Mouse (Mus musculus) forebrain, embryonic 16.5 days (tissue): ENCODE measurements around the gene 6030452D12Rik. TPM values are rescaled to one million over a fixed set of nuclear protein-coding genes. Genes with fewer than 3 reads are reported as not detected.

Source experiments
- ATAC-seq: fragments of 200-750 bp; cut with Nextera tagmentation; 2 replicates; pipeline ENCODE4 v1.8.0; 2017; ENCODE audit warnings: mild to moderate bottlenecking, moderate library complexity
- H3K27ac ChIP-seq: fragments of 300-500 bp; sonication (generic); 2 replicates; pipeline ENCODE4 v1.5.1; 2014; ENCODE audit warnings: low read length, control low read depth
- H3K27me3 ChIP-seq: fragments of 300-500 bp; sonication (generic); replicated peaks from 2 replicates; pipeline ENCODE4 v1.6.1; 2014; ENCODE audit warnings: low read length; ENCODE audit not compliant: control insufficient read depth, insufficient read depth
- H3K36me3 ChIP-seq: fragments of 300-500 bp; sonication (generic); 2 replicates; pipeline ENCODE4 v1.6.1; 2014; ENCODE audit not compliant: control insufficient read depth, insufficient read depth
- H3K4me1 ChIP-seq: fragments of 300-500 bp; sonication (generic); replicated peaks from 2 replicates; pipeline ENCODE4 v1.6.1; 2014; ENCODE audit warnings: low read length; ENCODE audit not compliant: control insufficient read depth, insufficient read depth
- H3K4me2 ChIP-seq: fragments of 300-500 bp; sonication (generic); 2 replicates; pipeline ENCODE4 v1.6.1; 2014; ENCODE audit warnings: mild to moderate bottlenecking, low read length, control low read depth
- H3K4me3 ChIP-seq: fragments of 300-500 bp; sonication (generic); replicated peaks from 2 replicates; pipeline ENCODE4 v1.5.1; 2014; ENCODE audit warnings: mild to moderate bottlenecking, low read length, control low read depth
- H3K9ac ChIP-seq: fragments of 300-500 bp; sonication (generic); replicated peaks from 2 replicates; pipeline ENCODE4 v1.6.1; 2014; ENCODE audit warnings: low read depth, low read length, control low read depth
- H3K9me3 ChIP-seq: fragments of 300-500 bp; sonication (generic); 2 replicates; pipeline ENCODE4 v1.6.1; 2016; ENCODE audit warnings: low read length; ENCODE audit not compliant: control insufficient read depth
- WGBS: fragments of 180-500 bp; shearing (Covaris S2); extraction: QIAGEN DNeasy Blood & Tissue Kit; methylation state at CpG from one replicate; pipeline ENCODE4 v1.1.7; 2014; 5-methylcytosine and 5-hydroxymethylcytosine counted together
- polyA plus RNA-seq: library from polyadenylated mRNA; unstranded; fragments of >200 nt; fragmentation: Nextera tagmentation; extraction: Ambion mirVana; gene quantifications from 2 replicates; pipeline ENCODE4 v1.2.1, GENCODE M21; 2015

The 6030452D12Rik gene
- polyA plus RNA-seq = not detected in 2 replicates

DNA sequence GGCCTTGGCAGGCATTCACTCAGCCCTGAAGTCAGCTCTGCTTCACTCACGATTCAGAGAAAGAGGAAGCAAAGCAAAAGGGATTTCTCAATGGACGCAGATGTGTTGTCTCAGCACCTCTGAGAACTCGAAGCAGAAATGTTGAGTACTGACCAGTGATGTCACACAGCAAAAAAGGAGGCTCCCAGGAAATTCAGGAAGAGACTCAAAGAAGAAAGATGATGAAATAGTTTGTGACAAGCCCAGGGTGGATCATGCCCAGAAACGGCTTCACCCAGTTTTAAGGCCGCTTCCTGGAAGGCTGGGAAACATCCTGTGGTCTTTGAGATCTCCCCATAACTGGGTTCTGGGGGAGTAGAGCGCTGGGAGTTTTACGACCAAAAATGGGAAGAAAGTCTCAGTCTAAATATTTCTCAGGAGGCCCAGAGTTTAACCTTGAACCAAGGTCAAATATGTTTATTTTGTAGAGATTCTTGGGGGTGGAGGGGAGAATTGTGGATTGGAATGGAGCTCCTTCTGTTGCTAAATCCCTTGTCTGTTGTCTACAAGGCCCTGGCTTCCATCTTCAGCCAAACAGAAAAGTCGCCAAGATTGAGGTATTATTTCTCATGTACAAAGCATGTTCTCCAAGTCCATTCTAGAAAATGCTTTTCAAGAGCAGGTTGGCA is at the start of gene 6030452D12Rik:
Gene 6030452D12Rik, plus strand, starts transcription at position 505 of the 668 bp plus-strand sequence.
- no peaks in the 10 kb centered on the region for H3K36me3 ChIP-seq
- WGBS = 79% methylated on average over 8 of the region's 8 CpGs
- no peak within 1 kb of the TSS for H3K4me3 ChIP-seq
- H3K27me3 ChIP-seq = no peaks in the 10 kb centered on the region
- H3K9me3 ChIP-seq = no peaks in the 10 kb centered on the region
- no peaks in the 10 kb centered on the region for H3K4me1 ChIP-seq
- no peak within 1 kb of the TSS for H3K9ac ChIP-seq
- ATAC-seq = no peak
- H3K27ac ChIP-seq = no peak within 1 kb of the TSS
- H3K4me2 ChIP-seq = no peak within 1 kb of the TSS

DNA sequence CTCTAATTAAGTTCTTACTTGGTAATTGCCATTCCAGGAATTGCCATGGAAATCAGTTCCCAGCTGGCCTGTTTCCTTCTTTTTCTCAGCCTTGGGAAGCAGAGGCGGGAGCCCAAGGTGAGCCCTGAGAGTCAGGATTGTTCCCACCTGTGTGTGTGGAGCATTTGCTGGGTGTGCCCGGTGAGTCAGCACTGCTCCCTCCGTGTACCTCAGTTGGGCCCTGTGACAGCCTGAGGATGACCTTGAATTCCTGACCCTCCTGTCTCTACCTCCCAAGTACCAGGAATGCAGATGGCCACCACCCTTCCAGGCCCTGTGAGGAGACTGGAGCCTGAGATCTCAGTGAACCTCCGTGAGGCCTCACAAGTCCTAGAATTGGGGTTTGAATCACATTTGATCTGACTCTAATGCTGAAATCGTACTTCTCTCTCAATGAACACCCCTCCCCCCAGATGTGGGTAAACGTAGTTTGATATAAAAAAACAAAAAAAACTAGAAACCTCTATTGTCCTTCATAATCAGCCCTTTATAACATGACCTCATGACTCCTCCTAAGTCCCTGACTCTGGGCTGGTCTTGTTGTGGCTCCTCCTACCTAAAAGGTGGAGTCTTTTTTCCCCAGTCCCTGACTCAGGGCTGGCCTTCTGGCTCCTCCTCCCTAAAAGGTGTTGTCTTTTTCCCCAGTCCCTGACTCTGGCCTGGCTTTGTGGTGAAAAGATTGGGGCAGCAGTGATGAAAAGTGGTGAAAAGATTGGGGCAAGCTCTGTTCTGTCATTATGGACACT is 48.8 kb upstream of the 6030452D12Rik start:
- Histone ChIP-seq H3K4me1 (no peaks in the 10 kb centered on the region), H3K4me3 (no peak overlapping the region), H3K9ac (no peak overlapping the region), H3K4me2 (no peak overlapping the region), H3K36me3 (no peaks in the 10 kb centered on the region), H3K9me3 (no peaks in the 10 kb centered on the region), H3K27ac (no peak overlapping the region), H3K27me3 (no peaks in the 10 kb centered on the region)
- 69% methylated on average over 6 of the region's 6 CpGs for WGBS
- ATAC-seq = no peak

DNA sequence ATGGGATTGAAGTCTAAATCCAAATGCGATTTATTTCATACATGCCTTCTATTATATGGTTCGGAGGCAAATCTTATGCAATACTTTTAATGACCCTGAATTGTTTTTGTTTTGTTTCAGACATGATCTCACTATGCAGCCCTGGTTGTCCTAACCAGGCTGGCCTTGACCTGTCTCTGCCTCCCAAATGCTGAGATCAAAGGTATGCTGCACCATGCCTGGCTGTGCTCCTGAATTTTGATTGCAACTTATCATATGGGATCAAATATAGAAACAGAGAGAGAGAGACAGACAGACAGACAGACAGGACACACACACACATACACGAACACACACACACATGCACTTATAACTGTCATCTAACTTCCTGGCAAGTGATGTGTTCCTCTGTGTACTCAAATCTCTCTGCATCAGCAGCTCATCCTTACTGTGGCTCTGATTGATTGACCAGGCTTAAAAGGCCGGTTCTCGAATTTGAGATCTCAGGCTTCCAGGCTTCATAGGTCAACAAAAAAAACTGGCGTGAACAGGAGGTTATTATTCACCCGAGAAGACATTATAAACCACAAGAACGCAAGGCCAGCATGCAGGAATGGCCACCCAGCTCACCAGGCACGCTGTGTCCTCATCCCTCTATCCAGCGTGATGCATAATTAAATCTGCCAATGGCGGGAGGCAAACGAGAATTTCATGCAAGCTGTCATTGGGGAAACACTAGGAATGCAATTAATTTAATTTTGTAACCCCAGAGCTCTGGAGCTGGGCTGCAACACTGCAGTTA is 47.4 kb upstream of the 6030452D12Rik start:
- Histone ChIP-seq H3K9ac (no peak overlapping the region), H3K4me2 (no peak overlapping the region), H3K27me3 (no peaks in the 10 kb centered on the region), H3K9me3 (no peaks in the 10 kb centered on the region), H3K4me3 (no peak overlapping the region), H3K36me3 (no peaks in the 10 kb centered on the region), H3K4me1 (no peaks in the 10 kb centered on the region), H3K27ac (no peak overlapping the region)
- 70% methylated on average over 12 of the region's 12 CpGs for WGBS
- no peak for ATAC-seq

DNA sequence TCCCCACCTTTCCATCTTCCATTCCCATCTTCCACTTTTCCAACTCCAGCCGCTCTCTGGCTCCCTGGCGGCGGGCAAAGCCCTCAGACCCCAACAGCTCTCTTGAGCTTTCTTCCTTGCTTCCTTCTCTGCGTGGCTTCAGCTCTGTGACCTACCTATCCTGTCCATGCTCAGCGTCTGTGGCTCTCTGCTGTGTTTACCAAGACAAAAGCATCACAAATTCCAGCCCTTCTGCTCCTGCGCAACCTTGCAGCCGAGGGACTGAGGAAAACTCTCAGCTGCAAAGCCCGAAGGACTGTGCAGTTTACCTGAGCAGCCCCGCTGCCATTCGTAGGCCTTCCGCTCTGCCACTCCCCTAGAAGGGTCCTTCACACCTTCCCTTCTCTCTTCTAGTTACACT is 46.3 kb upstream of the 6030452D12Rik start:
- H3K27ac ChIP-seq = no peak overlapping the region
- no peak overlapping the region for H3K4me3 ChIP-seq
- no peak overlapping the region for H3K9ac ChIP-seq
- no peaks in the 10 kb centered on the region for H3K36me3 ChIP-seq
- no peak for ATAC-seq
- H3K4me1 ChIP-seq = no peaks in the 10 kb centered on the region
- 69% methylated on average over 11 of the region's 11 CpGs for WGBS
- H3K4me2 ChIP-seq = no peak overlapping the region
- H3K9me3 ChIP-seq = no peaks in the 10 kb centered on the region
- H3K27me3 ChIP-seq = no peaks in the 10 kb centered on the region

DNA sequence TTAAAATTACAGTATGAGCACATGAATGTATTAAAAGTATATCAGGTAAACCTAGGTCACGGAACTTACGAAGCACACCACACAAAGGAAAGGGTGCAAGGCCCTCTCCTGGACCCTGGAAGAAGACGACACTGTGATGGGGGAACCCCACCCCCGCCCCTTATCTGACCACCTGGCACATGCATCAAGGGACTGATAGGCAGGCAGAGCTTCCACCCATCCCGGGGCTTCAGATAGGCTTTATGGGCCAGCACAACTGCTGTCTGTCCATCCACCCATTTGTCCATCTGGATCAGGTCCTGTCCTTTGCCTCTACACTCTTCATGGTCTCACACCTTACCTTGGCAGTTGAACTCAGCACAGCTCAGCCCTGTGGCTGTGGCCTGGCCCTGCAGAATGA is 38.2 kb upstream of the 6030452D12Rik start:
- no peak overlapping the region for H3K4me2 ChIP-seq
- H3K27me3 ChIP-seq = no peaks in the 10 kb centered on the region
- H3K4me1 ChIP-seq = no peaks in the 10 kb centered on the region
- H3K4me3 ChIP-seq = no peak overlapping the region
- H3K9ac ChIP-seq = no peak overlapping the region
- no peak overlapping the region for H3K27ac ChIP-seq
- WGBS = 78% methylated on average over 5 of the region's 5 CpGs
- no peaks in the 10 kb centered on the region for H3K36me3 ChIP-seq
- H3K9me3 ChIP-seq = no peaks in the 10 kb centered on the region
- ATAC-seq = no peak

DNA sequence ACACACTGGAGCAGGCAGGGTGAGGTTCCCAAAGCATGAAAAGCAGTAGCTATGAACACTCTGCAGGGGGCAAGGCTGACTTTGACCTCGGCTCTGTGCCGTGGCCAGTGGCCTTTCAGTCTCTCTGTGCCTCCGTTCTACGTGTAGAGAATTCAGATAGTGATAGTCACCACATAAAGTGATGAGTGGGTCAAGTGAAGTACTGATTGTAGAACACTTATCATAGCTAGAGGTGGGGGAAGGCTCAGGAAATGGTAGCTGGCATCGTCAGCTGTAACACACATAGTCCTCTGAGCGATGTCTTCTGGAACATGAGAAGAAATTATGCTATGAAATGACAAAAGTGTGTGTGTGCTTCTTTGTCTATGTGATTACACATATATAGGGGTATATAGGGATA is 36.5 kb upstream of the 6030452D12Rik start:
- Histone ChIP-seq H3K9me3 (no peaks in the 10 kb centered on the region), H3K36me3 (no peaks in the 10 kb centered on the region), H3K4me3 (no peak overlapping the region), H3K27ac (no peak overlapping the region), H3K9ac (no peak overlapping the region), H3K4me2 (no peak overlapping the region), H3K4me1 (no peaks in the 10 kb centered on the region), H3K27me3 (no peaks in the 10 kb centered on the region)
- ATAC-seq = no peak
- 91% methylated on average over 6 of the region's 6 CpGs for WGBS

DNA sequence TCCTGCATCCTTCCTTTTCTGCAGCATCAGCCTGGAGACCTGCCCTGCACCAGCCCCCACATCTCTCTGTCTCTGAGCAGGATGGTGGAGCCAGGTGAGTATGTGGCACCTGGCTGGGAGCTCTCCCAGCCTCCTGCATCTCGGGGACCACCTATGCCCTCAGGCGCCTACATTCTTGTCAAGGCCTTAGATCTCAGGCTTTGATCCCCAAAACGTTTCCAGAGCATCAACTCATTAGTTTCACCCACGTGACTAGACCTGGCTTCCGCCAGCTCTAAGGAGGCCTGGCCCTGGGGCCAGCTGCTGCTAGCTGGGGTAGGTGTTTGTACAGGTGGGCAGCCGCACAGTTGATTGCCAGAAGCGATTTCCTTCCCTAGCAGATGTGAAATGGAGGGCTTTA is 30.8 kb upstream of the 6030452D12Rik start:
- no peak overlapping the region for H3K9ac ChIP-seq
- WGBS = 59% methylated on average over 7 of the region's 7 CpGs
- no peaks in the 10 kb centered on the region for H3K9me3 ChIP-seq
- no peak for ATAC-seq
- no peaks in the 10 kb centered on the region for H3K36me3 ChIP-seq
- no peaks in the 10 kb centered on the region for H3K27me3 ChIP-seq
- H3K4me2 ChIP-seq = no peak overlapping the region
- no peak overlapping the region for H3K27ac ChIP-seq
- H3K4me1 ChIP-seq = no peaks in the 10 kb centered on the region
- no peak overlapping the region for H3K4me3 ChIP-seq

DNA sequence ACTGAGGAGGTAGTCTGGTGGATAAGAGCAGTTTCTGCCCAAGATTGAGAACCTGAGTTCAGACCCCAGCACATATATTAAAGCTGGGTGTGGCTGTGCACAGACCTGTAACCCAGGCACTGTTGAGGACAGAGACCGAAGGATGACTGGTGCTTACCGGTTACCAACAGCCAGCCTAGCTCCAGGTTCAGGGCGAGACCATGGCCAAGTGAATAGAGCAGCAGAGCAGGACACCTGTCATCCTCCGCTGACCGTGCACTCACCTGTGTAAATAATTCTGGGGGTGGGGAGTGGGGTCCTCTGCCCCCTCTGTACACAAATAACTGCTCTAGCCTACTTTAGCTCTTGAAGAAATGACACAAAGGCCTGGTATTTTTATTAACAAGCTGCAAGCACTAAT is 26.3 kb upstream of the 6030452D12Rik start:
- Histone ChIP-seq H3K27me3 (no peaks in the 10 kb centered on the region), H3K9me3 (no peaks in the 10 kb centered on the region), H3K4me3 (no peak overlapping the region), H3K27ac (no peak overlapping the region), H3K9ac (no peak overlapping the region), H3K36me3 (no peaks in the 10 kb centered on the region), H3K4me2 (no peak overlapping the region), H3K4me1 (no peaks in the 10 kb centered on the region)
- 91% methylated on average over 5 of the region's 5 CpGs for WGBS
- no peak for ATAC-seq

DNA sequence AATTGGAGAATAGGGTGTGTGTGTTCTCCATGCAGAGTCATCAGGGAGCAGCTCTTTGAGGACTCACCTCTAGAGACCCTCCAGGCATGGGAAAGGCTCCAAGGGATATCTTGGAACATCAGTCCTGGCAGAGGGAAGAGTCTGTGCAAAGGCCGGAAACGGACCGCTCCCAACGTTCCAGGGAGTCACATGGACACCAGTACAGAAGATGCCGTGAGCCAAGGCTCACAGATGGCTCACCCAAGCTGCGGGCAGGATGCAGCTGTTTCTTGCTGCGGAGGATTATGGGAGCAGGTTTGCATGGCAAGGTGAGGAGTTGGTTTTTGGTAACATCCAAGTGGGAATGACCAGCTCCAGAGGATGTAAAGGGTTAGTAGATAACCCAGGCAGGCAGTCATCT is 3.9 kb downstream of the 6030452D12Rik start:
- no peak overlapping the region for H3K4me2 ChIP-seq
- WGBS = 83% methylated on average over 7 of the region's 7 CpGs
- ATAC-seq = no peak
- no peaks in the 10 kb centered on the region for H3K9me3 ChIP-seq
- H3K4me1 ChIP-seq = peaks cover 10% of the 10 kb centered on the region
- no peak overlapping the region for H3K4me3 ChIP-seq
- H3K9ac ChIP-seq = no peak overlapping the region
- H3K27me3 ChIP-seq = peaks cover 24% of the 10 kb centered on the region
- H3K36me3 ChIP-seq = no peaks in the 10 kb centered on the region
- no peak overlapping the region for H3K27ac ChIP-seq
